Mouse (Mus musculus) liver, embryonic 14.5 days (tissue): ENCODE results near the gene Echs1. TPM values are rescaled to one million over a fixed set of nuclear protein-coding genes. Genes with fewer than 3 reads are reported as not detected.
A peak's percentile ranks its signal among the peaks of the same experiment; 100 is the strongest.

ENCODE experiments used
- ATAC-seq: fragments of 200-750 bp; cut with Nextera tagmentation; 2 replicates; pipeline ENCODE4 v1.8.0; 2017; ENCODE audit warnings: moderate number of reproducible peaks, mild to moderate bottlenecking, moderate library complexity; ENCODE audit not compliant: insufficient read depth
- DNase-seq, 3 experiments: peaks; one replicate each; pipeline ENCODE4 v3.0.0-alpha.2; 2012 to 2013; ENCODE audit warnings: low read depth in 3 of 3, low spot score in 3 of 3
- H3K27ac ChIP-seq: fragments of 300-500 bp; sonication (generic); 2 replicates; pipeline ENCODE4 v1.5.1; 2014; ENCODE audit warnings: moderate library complexity, mild to moderate bottlenecking, control low read depth, inconsistent platforms
- H3K27me3 ChIP-seq: fragments of 300-500 bp; sonication (generic); 2 replicates; pipeline ENCODE4 v1.6.1; 2014; ENCODE audit warnings: mild to moderate bottlenecking, low read length, moderate library complexity; ENCODE audit not compliant: control insufficient read depth, insufficient read depth
- H3K36me3 ChIP-seq: fragments of 300-500 bp; sonication (generic); replicated peaks from 2 replicates; pipeline ENCODE4 v1.6.1; 2014; ENCODE audit warnings: low read depth; ENCODE audit not compliant: control insufficient read depth, insufficient read depth
- H3K4me1 ChIP-seq, 2 experiments: fragments of 200-500 bp in 1 of 2; fragments of 300-500 bp in 1 of 2; sonication (generic) in 1 of 2; replicated peaks; 2 replicates each; pipeline ENCODE4 v1.6.1; 2012 to 2014; ENCODE audit warnings: antibody characterized with exemption in 1 of 2, inconsistent platforms in 1 of 2, low read length in 1 of 2; ENCODE audit not compliant: control insufficient read depth in 2 of 2, insufficient read depth in 2 of 2
- H3K4me2 ChIP-seq: fragments of 300-500 bp; sonication (generic); 2 replicates; pipeline ENCODE4 v1.6.1; 2014; ENCODE audit warnings: low read depth, mild to moderate bottlenecking, control low read depth, moderate library complexity
- H3K4me3 ChIP-seq, 2 experiments: fragments of 200-500 bp in 1 of 2; fragments of 300-500 bp in 1 of 2; sonication (generic) in 1 of 2; 2 replicates each; pipeline ENCODE4 v1.5.1; 2012 to 2014; ENCODE audit warnings: low read depth in 2 of 2, low read length in 2 of 2, mild to moderate bottlenecking in 2 of 2, control low read depth in 1 of 2, inconsistent platforms in 1 of 2, moderate library complexity in 1 of 2; ENCODE audit not compliant: insufficient read depth in 1 of 2
- H3K9ac ChIP-seq: fragments of 300-500 bp; sonication (generic); replicated peaks from 2 replicates; pipeline ENCODE4 v1.6.1; 2014; ENCODE audit warnings: mild to moderate bottlenecking, control low read depth, moderate library complexity
- H3K9me3 ChIP-seq: fragments of 300-500 bp; sonication (generic); 2 replicates; pipeline ENCODE4 v1.6.1; 2016; ENCODE audit warnings: low read length, mixed read lengths; ENCODE audit not compliant: control insufficient read depth
- CTCF ChIP-seq: IDR thresholded peaks from 2 replicates; pipeline ENCODE4 v1.5.1; 2016; ENCODE audit warnings: antibody characterized with exemption, low read depth, control low read depth
- EP300 ChIP-seq: IDR thresholded peaks from 2 replicates; pipeline ENCODE4 v1.6.1; 2016; ENCODE audit warnings: antibody characterized with exemption, low read depth
- WGBS: fragments of 180-500 bp; shearing (Covaris S2); extraction: QIAGEN DNeasy Blood & Tissue Kit; methylation state at CpG from one replicate; pipeline ENCODE4 v1.1.7; 2014; ENCODE audit not compliant: insufficient replicate concordance; 5-methylcytosine and 5-hydroxymethylcytosine counted together
- polyA plus RNA-seq, 2 experiments: library from polyadenylated mRNA; depleted of rRNA in 1 of 2; stranded (reverse) in 1 of 2; unstranded in 1 of 2; fragments of >200 nt; fragmentation: Nextera tagmentation in 1 of 2; extraction: Ambion mirVana in 1 of 2; gene quantifications; 2 replicates each; pipeline versions ENCODE4 v1.2.1 to v1.2.3; 2012 to 2014

Echs1 gene
- polyA plus RNA-seq, 2 experiments: 45.7 to 97.2 TPM

GRCm38 (mm10) chr7:140080503-140081156 is 35.6 kb downstream of the Echs1 start:
- peaks cover 33% of the 10 kb centered on the region for H3K27me3 ChIP-seq
- no peak overlapping the region for H3K4me2 ChIP-seq
- H3K27ac ChIP-seq: no peak overlapping the region
- H3K4me3 ChIP-seq: no peak overlapping the region
- ATAC-seq (no peak), DNase-seq (peak; percentile 13 to 16 (median 14))
- no peak for TF ChIP-seq CTCF
- H3K4me1 ChIP-seq: no peaks in the 10 kb centered on the region
- H3K36me3 ChIP-seq: no peaks in the 10 kb centered on the region
- no peaks in the 10 kb centered on the region for H3K9me3 ChIP-seq
- WGBS: 5% methylated on average over 24 of the region's 24 CpGs
- H3K9ac ChIP-seq: no peak overlapping the region

GRCm38 (mm10) chr7:140078711-140079110 is 37.6 kb downstream of the Echs1 start:
- Histone ChIP-seq H3K36me3 (no peaks in the 10 kb centered on the region), H3K4me2 (no peak overlapping the region), H3K4me3 (no peak overlapping the region), H3K9me3 (no peaks in the 10 kb centered on the region), H3K27me3 (peaks cover 33% of the 10 kb centered on the region), H3K27ac (no peak overlapping the region), H3K9ac (no peak overlapping the region), H3K4me1 (no peaks in the 10 kb centered on the region)
- no peak for TF ChIP-seq EP300
- peak; percentile 76 for TF ChIP-seq CTCF
- ATAC-seq (no peak), DNase-seq (peak; percentile 35 to 48 (median 46))
- WGBS: 6% methylated on average over 5 of the region's 5 CpGs

GRCm38 (mm10) chr7:140077698-140078097 is 38.6 kb downstream of the Echs1 start:
- Histone ChIP-seq H3K4me3 (no peak overlapping the region), H3K27me3 (peaks cover 33% of the 10 kb centered on the region), H3K9me3 (no peaks in the 10 kb centered on the region), H3K36me3 (no peaks in the 10 kb centered on the region), H3K9ac (no peak overlapping the region), H3K27ac (no peak overlapping the region), H3K4me1 (no peaks in the 10 kb centered on the region), H3K4me2 (no peak overlapping the region)
- DNase-seq (no peak), ATAC-seq (no peak)
- TF ChIP-seq CTCF: no peak
- no peak for TF ChIP-seq EP300
- WGBS: 47% methylated on average over 6 of the region's 6 CpGs

- H3K27me3 ChIP-seq: no peaks in the 10 kb centered on the region; the same call in 1 of the 2 replicates
- no peak overlapping the region for H3K9ac ChIP-seq
- no peak overlapping the region for H3K4me3 ChIP-seq
- no peak overlapping the region for H3K27ac ChIP-seq
- ATAC-seq (peak; percentile 33; the same call in 1 of the 2 replicates), DNase-seq (no peak)
- H3K4me1 ChIP-seq: no peaks in the 10 kb centered on the region
- TF ChIP-seq EP300: no peak
- no peak for TF ChIP-seq CTCF
- no peaks in the 10 kb centered on the region for H3K9me3 ChIP-seq
- no peaks in the 10 kb centered on the region for H3K36me3 ChIP-seq
- H3K4me2 ChIP-seq: peak overlapping the region; percentile 30; the same call in 1 of the 2 replicates
- 22% methylated on average over 37 of the region's 39 CpGs for WGBS
These were observed 46.1 kb downstream of the Echs1 start for GRCm38 (mm10) chr7:140070042-140070711.

- DNase-seq (no peak), ATAC-seq (no peak)
- Histone ChIP-seq H3K4me1 (no peaks in the 10 kb centered on the region), H3K9ac (no peak overlapping the region), H3K4me2 (no peak overlapping the region), H3K27ac (no peak overlapping the region), H3K9me3 (no peaks in the 10 kb centered on the region), H3K36me3 (no peaks in the 10 kb centered on the region), H3K4me3 (no peak overlapping the region), H3K27me3 (peaks cover 5% of the 10 kb centered on the region)
- 36% methylated on average over 6 of the region's 6 CpGs for WGBS
- no peak for TF ChIP-seq EP300
These were observed 48.9 kb downstream of the Echs1 start for GRCm38 (mm10) chr7:140067397-140067796.
